Mouse (Mus musculus): Measurements from ENCODE around the gene Upp2. TPM values are rescaled to one million over a fixed set of nuclear protein-coding genes. Genes with fewer than 3 reads are reported as not detected.

Upp2 gene
- polyA plus RNA-seq, 1 experiment from 2014 or later, result 7.5 TPM

GRCm38 (mm10) chr2:58535233-58535632, 31.9 kb upstream of the Upp2 start:
- ATAC-seq (ENCODE audit: insufficient number of reproducible peaks, insufficient read depth, low FRiP score, low read depth), result no peak
- WGBS, result 21% methylated on average over 8 of the region's 8 CpGs
- no peak overlapping the region for H3K4me3 ChIP-seq (ENCODE audit: control insufficient read depth in 1 of 2, insufficient read depth in 1 of 2, low read depth in 1 of 2, low read length in 2 of 2)
- no peaks in the 10 kb centered on the region for H3K27me3 ChIP-seq (ENCODE audit: control insufficient read depth, insufficient read depth, low read length)
- H3K9me3 ChIP-seq (ENCODE audit: control insufficient read depth, low read length), result no peaks in the 10 kb centered on the region
- no peak overlapping the region for H3K9ac ChIP-seq (ENCODE audit: low read length)
- peak overlapping the region; percentile 43 to 89 for H3K27ac ChIP-seq (replicated peaks in 1 of 2; ENCODE audit: control insufficient read depth in 1 of 2, insufficient read depth in 1 of 2, low read depth in 2 of 2, low read length in 2 of 2)
- H3K4me2 ChIP-seq (ENCODE audit: low read length), result no peak overlapping the region
- peaks cover 22% of the 10 kb centered on the region for H3K36me3 ChIP-seq (ENCODE audit: control insufficient read depth, insufficient read depth, low read length)
- H3K4me1 ChIP-seq (ENCODE audit: control insufficient read depth in 2 of 2, insufficient read depth in 2 of 2, low read length in 2 of 2), result peaks cover 40 to 96% of the 10 kb centered on the region in 2 experiments

DNA sequence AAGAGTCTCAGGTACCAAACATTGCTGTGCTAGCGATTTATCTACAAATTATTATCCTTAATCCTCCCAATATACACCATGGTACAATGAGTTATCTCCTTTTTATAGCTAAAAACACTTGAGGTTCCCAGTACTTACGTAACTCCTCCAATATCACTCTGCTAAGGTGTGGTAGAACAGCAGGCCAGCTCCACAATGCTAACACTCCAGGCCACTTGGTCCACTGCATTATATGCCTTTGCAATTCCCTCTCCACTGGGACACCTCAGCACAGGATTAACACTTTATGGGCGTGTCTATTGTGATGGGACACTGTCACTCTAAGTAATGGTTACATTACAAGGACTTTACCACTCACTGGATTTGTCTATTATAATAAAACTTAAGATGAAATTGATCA, 30.3 kb upstream of the Upp2 start:
- H3K4me1 ChIP-seq (ENCODE audit: control insufficient read depth in 2 of 2, insufficient read depth in 2 of 2, low read length in 2 of 2), result peaks cover 38 to 89% of the 10 kb centered on the region in 2 experiments
- no peaks in the 10 kb centered on the region for H3K9me3 ChIP-seq (ENCODE audit: control insufficient read depth, low read length)
- peaks cover 22% of the 10 kb centered on the region for H3K36me3 ChIP-seq (ENCODE audit: control insufficient read depth, insufficient read depth, low read length)
- ATAC-seq (ENCODE audit: insufficient number of reproducible peaks, insufficient read depth, low FRiP score, low read depth), result no peak
- H3K4me2 ChIP-seq (ENCODE audit: low read length), result no peak overlapping the region
- WGBS, result 86% methylated on average over 3 of the region's 3 CpGs
- no peak overlapping the region for H3K27ac ChIP-seq (replicated peaks in 1 of 2; ENCODE audit: control insufficient read depth in 1 of 2, insufficient read depth in 1 of 2, low read depth in 2 of 2, low read length in 2 of 2)
- H3K4me3 ChIP-seq (ENCODE audit: control insufficient read depth in 1 of 2, insufficient read depth in 1 of 2, low read depth in 1 of 2, low read length in 2 of 2), result no peak overlapping the region
- no peaks in the 10 kb centered on the region for H3K27me3 ChIP-seq (ENCODE audit: control insufficient read depth, insufficient read depth, low read length)
- no peak overlapping the region; the same call in 1 of the 2 replicates for H3K9ac ChIP-seq (ENCODE audit: low read length)

- H3K27me3 ChIP-seq (ENCODE audit: control insufficient read depth, insufficient read depth, low read length), result no peaks in the 10 kb centered on the region
- no peaks in the 10 kb centered on the region for H3K9me3 ChIP-seq (ENCODE audit: control insufficient read depth, low read length)
- H3K27ac ChIP-seq (replicated peaks in 1 of 2; ENCODE audit: control insufficient read depth in 1 of 2, insufficient read depth in 1 of 2, low read depth in 2 of 2, low read length in 2 of 2), result no peak overlapping the region
- no peak overlapping the region for H3K4me2 ChIP-seq (ENCODE audit: low read length)
- H3K36me3 ChIP-seq (ENCODE audit: control insufficient read depth, insufficient read depth, low read length), result peaks cover 22% of the 10 kb centered on the region
- no peak overlapping the region for H3K4me3 ChIP-seq (ENCODE audit: control insufficient read depth in 1 of 2, insufficient read depth in 1 of 2, low read depth in 1 of 2, low read length in 2 of 2)
- no peak for ATAC-seq (ENCODE audit: insufficient number of reproducible peaks, insufficient read depth, low FRiP score, low read depth)
- H3K9ac ChIP-seq (ENCODE audit: low read length), result no peak overlapping the region
- peaks cover 36 to 84% of the 10 kb centered on the region in 2 experiments for H3K4me1 ChIP-seq (ENCODE audit: control insufficient read depth in 2 of 2, insufficient read depth in 2 of 2, low read length in 2 of 2)
- WGBS, result 89% methylated on average over 6 of the region's 6 CpGs
These were observed 28.9 kb upstream of the Upp2 start for GRCm38 (mm10) chr2:58538196-58538595.

DNA sequence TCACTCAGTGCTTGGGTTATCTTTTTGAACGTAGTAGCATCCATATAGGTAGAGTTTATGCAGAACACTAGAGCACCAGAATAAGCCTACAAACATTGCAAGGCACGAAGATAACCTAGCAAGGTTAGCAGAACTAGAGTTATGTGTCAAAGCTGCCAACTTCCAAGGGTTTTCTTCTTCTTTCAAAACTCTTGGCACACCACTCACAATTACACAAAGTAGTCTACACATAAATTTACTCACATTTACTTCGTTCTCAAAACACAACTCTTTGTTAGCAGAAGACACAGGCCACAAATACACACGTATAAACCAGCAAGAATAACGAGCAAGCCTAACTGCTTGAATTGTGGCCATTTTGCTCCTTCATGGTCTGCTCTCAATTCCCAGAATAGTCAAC, 23.8 kb upstream of the Upp2 start:
- Histone ChIP-seq H3K27me3 (ENCODE audit: control insufficient read depth, insufficient read depth, low read length) (no peaks in the 10 kb centered on the region), H3K4me2 (ENCODE audit: low read length) (no peak overlapping the region), H3K36me3 (ENCODE audit: control insufficient read depth, insufficient read depth, low read length) (no peaks in the 10 kb centered on the region), H3K4me3 (ENCODE audit: control insufficient read depth in 1 of 2, insufficient read depth in 1 of 2, low read depth in 1 of 2, low read length in 2 of 2) (no peak overlapping the region), H3K9ac (ENCODE audit: low read length) (no peak overlapping the region), H3K4me1 (ENCODE audit: control insufficient read depth in 2 of 2, insufficient read depth in 2 of 2, low read length in 2 of 2) (peaks cover 20 to 59% of the 10 kb centered on the region in 2 experiments), H3K9me3 (ENCODE audit: control insufficient read depth, low read length) (no peaks in the 10 kb centered on the region), H3K27ac (replicated peaks in 1 of 2; ENCODE audit: control insufficient read depth in 1 of 2, insufficient read depth in 1 of 2, low read depth in 2 of 2, low read length in 2 of 2) (no peak overlapping the region)
- ATAC-seq (ENCODE audit: insufficient number of reproducible peaks, insufficient read depth, low FRiP score, low read depth), result no peak
- WGBS, result 84% methylated on average over 5 of the region's 5 CpGs

GRCm38 (mm10) chr2:58544368-58544767, 22.7 kb upstream of the Upp2 start:
- Histone ChIP-seq H3K36me3 (ENCODE audit: control insufficient read depth, insufficient read depth, low read length) (no peaks in the 10 kb centered on the region), H3K27ac (replicated peaks in 1 of 2; ENCODE audit: control insufficient read depth in 1 of 2, insufficient read depth in 1 of 2, low read depth in 2 of 2, low read length in 2 of 2) (peak overlapping the region in 1 of 2 experiments; percentile 27; a peak in 1 of 4 replicates), H3K9ac (ENCODE audit: low read length) (no peak overlapping the region), H3K4me2 (ENCODE audit: low read length) (no peak overlapping the region), H3K4me3 (ENCODE audit: control insufficient read depth in 1 of 2, insufficient read depth in 1 of 2, low read depth in 1 of 2, low read length in 2 of 2) (no peak overlapping the region), H3K9me3 (ENCODE audit: control insufficient read depth, low read length) (no peaks in the 10 kb centered on the region), H3K4me1 (ENCODE audit: control insufficient read depth in 2 of 2, insufficient read depth in 2 of 2, low read length in 2 of 2) (peaks cover 20 to 60% of the 10 kb centered on the region in 2 experiments), H3K27me3 (ENCODE audit: control insufficient read depth, insufficient read depth, low read length) (no peaks in the 10 kb centered on the region)
- ATAC-seq (ENCODE audit: insufficient number of reproducible peaks, insufficient read depth, low FRiP score, low read depth), result no peak
- 10% methylated on average over 6 of the region's 6 CpGs for WGBS

GRCm38 (mm10) chr2:58546264-58546663, 20.8 kb upstream of the Upp2 start:
- H3K4me3 ChIP-seq (ENCODE audit: control insufficient read depth in 1 of 2, insufficient read depth in 1 of 2, low read depth in 1 of 2, low read length in 2 of 2), result no peak overlapping the region
- no peaks in the 10 kb centered on the region for H3K9me3 ChIP-seq (ENCODE audit: control insufficient read depth, low read length)
- ATAC-seq (ENCODE audit: insufficient number of reproducible peaks, insufficient read depth, low FRiP score, low read depth), result no peak
- no peak overlapping the region for H3K27ac ChIP-seq (replicated peaks in 1 of 2; ENCODE audit: control insufficient read depth in 1 of 2, insufficient read depth in 1 of 2, low read depth in 2 of 2, low read length in 2 of 2)
- H3K36me3 ChIP-seq (ENCODE audit: control insufficient read depth, insufficient read depth, low read length), result no peaks in the 10 kb centered on the region
- no peaks in the 10 kb centered on the region for H3K27me3 ChIP-seq (ENCODE audit: control insufficient read depth, insufficient read depth, low read length)
- 93% methylated on average over 7 of the region's 7 CpGs for WGBS
- H3K4me1 ChIP-seq (ENCODE audit: control insufficient read depth in 2 of 2, insufficient read depth in 2 of 2, low read length in 2 of 2), result peaks cover 30 to 67% of the 10 kb centered on the region in 2 experiments
- H3K9ac ChIP-seq (ENCODE audit: low read length), result no peak overlapping the region
- H3K4me2 ChIP-seq (ENCODE audit: low read length), result no peak overlapping the region

DNA sequence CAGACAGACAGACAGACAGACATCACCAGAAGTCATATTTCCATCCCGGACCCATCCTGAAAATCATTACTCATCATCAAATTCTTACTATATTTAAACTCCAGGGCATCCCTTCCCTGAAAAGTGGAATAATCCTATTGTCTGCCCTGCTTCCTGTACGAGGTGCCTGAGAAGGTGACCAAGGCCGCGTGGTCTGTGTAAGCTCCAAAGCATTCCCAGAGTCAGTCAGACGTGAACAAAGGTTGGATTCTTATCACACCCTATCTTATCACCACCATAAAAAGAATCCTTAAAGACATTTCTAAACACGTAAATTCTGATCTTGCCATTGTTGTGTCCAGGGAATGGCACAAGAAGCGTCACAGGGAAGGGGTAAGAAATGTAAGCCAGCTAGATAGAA, 18.2 kb upstream of the Upp2 start:
- no peaks in the 10 kb centered on the region for H3K36me3 ChIP-seq (ENCODE audit: control insufficient read depth, insufficient read depth, low read length)
- WGBS, result 36% methylated on average over 7 of the region's 7 CpGs
- no peak overlapping the region for H3K27ac ChIP-seq (replicated peaks in 1 of 2; ENCODE audit: control insufficient read depth in 1 of 2, insufficient read depth in 1 of 2, low read depth in 2 of 2, low read length in 2 of 2)
- no peaks in the 10 kb centered on the region for H3K9me3 ChIP-seq (ENCODE audit: control insufficient read depth, low read length)
- H3K4me3 ChIP-seq (ENCODE audit: control insufficient read depth in 1 of 2, insufficient read depth in 1 of 2, low read depth in 1 of 2, low read length in 2 of 2), result no peak overlapping the region
- H3K9ac ChIP-seq (ENCODE audit: low read length), result no peak overlapping the region
- no peak for ATAC-seq (ENCODE audit: insufficient number of reproducible peaks, insufficient read depth, low FRiP score, low read depth)
- H3K4me2 ChIP-seq (ENCODE audit: low read length), result no peak overlapping the region
- peaks cover 35 to 75% of the 10 kb centered on the region in 2 experiments for H3K4me1 ChIP-seq (ENCODE audit: control insufficient read depth in 2 of 2, insufficient read depth in 2 of 2, low read length in 2 of 2)
- H3K27me3 ChIP-seq (ENCODE audit: control insufficient read depth, insufficient read depth, low read length), result no peaks in the 10 kb centered on the region

- no peak for ATAC-seq (ENCODE audit: insufficient number of reproducible peaks, insufficient read depth, low FRiP score, low read depth)
- Histone ChIP-seq H3K4me3 (ENCODE audit: control insufficient read depth in 1 of 2, insufficient read depth in 1 of 2, low read depth in 1 of 2, low read length in 2 of 2) (no peak overlapping the region), H3K27me3 (ENCODE audit: control insufficient read depth, insufficient read depth, low read length) (no peaks in the 10 kb centered on the region), H3K9me3 (ENCODE audit: control insufficient read depth, low read length) (no peaks in the 10 kb centered on the region), H3K4me1 (ENCODE audit: control insufficient read depth in 2 of 2, insufficient read depth in 2 of 2, low read length in 2 of 2) (peaks cover 30 to 76% of the 10 kb centered on the region in 2 experiments), H3K36me3 (ENCODE audit: control insufficient read depth, insufficient read depth, low read length) (no peaks in the 10 kb centered on the region), H3K27ac (replicated peaks in 1 of 2; ENCODE audit: control insufficient read depth in 1 of 2, insufficient read depth in 1 of 2, low read depth in 2 of 2, low read length in 2 of 2) (peak overlapping the region in 1 of 2 experiments; percentile 33; a peak in 1 of 4 replicates), H3K4me2 (ENCODE audit: low read length) (peak overlapping the region; percentile 41), H3K9ac (ENCODE audit: low read length) (no peak overlapping the region)
- WGBS, result 17% methylated on average over 6 of the region's 6 CpGs
These were observed 17.1 kb upstream of the Upp2 start for GRCm38 (mm10) chr2:58549960-58550359.
